Mouse (Mus musculus): Measurements from ENCODE around the gene Tanc1. TPM values are rescaled to one million over a fixed set of nuclear protein-coding genes. Genes with fewer than 3 reads are reported as not detected.

Tanc1 gene
- polyA plus RNA-seq, 1 experiment from 2014 or later = 14.4 TPM

DNA sequence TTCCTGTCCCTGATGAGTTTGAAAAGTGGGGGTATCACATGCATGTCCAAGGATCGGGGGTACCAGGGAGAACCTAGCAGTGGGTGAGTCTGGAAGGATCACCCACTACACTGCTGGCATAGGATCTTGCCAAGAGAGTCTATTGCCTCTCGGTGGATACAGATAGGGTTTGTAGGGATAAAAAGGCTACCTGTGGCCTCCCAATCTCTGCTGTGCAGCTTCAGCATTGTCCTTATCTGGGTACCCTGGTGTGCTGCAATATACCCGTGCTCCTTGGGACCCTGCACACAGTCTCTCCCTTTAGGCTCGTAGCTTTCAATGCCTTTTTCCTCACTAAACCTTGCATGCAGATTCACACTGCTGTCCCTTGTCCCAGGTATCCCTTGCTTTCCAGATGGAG, 196.8 kb downstream of the Tanc1 start:
- 98% methylated on average over 4 of the region's 4 CpGs for WGBS
- Histone ChIP-seq H3K4me1 (ENCODE audit: control insufficient read depth, insufficient read depth, low read length) (0 out of 2 replicates have a peak, but pooled peaks cover 5% of the 10 kb centered on the region), H3K4me3 (ENCODE audit: low read depth, low read length) (no peak overlapping the region), H3K9ac (ENCODE audit: low read length) (no peak overlapping the region), H3K4me2 (ENCODE audit: low read depth) (no peak overlapping the region), H3K27me3 (ENCODE audit: control insufficient read depth, insufficient read depth, low read length) (no peaks in the 10 kb centered on the region), H3K27ac (ENCODE audit: low read depth, low read length) (no peak overlapping the region), H3K36me3 (ENCODE audit: control insufficient read depth, insufficient read depth, low read length) (no peaks in the 10 kb centered on the region; the same call in none of the 2 replicates), H3K9me3 (ENCODE audit: control insufficient read depth, low read length) (no peaks in the 10 kb centered on the region)
- ATAC-seq (ENCODE audit: insufficient read depth, low FRiP score, low TSS enrichment) (no peak), DNase-seq (ENCODE audit: low spot score) (no peak)

DNA sequence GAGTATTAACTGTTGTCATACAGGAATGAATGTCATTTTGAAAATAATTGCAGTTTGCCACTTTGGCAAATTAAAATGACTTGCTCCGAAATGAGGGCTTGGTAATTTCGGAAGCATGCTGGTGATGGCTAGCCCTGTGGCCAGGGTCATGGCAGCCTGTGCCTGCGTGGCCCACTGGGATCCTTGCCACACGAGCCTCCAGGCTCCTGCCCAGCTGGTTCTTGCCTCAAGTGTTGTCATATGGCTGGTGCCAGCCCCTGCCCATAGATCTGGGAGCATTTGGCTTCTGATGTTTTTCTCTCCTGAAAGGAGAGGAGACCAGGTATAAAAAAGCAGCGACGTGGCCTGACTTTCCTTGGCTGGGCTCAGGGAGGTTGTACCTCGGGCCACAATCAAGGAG, 198.2 kb downstream of the Tanc1 start:
- 88% methylated on average over 7 of the region's 7 CpGs for WGBS
- Histone ChIP-seq H3K9ac (ENCODE audit: low read length) (no peak overlapping the region), H3K4me2 (ENCODE audit: low read depth) (no peak overlapping the region), H3K4me3 (ENCODE audit: low read depth, low read length) (no peak overlapping the region), H3K27ac (ENCODE audit: low read depth, low read length) (no peak overlapping the region), H3K27me3 (ENCODE audit: control insufficient read depth, insufficient read depth, low read length) (no peaks in the 10 kb centered on the region), H3K9me3 (ENCODE audit: control insufficient read depth, low read length) (no peaks in the 10 kb centered on the region), H3K36me3 (ENCODE audit: control insufficient read depth, insufficient read depth, low read length) (no peaks in the 10 kb centered on the region; the same call in none of the 2 replicates), H3K4me1 (ENCODE audit: control insufficient read depth, insufficient read depth, low read length) (0 out of 2 replicates have a peak, but pooled peaks cover 5% of the 10 kb centered on the region)
- ATAC-seq (ENCODE audit: insufficient read depth, low FRiP score, low TSS enrichment) (no peak), DNase-seq (ENCODE audit: low spot score) (no peak)

DNA sequence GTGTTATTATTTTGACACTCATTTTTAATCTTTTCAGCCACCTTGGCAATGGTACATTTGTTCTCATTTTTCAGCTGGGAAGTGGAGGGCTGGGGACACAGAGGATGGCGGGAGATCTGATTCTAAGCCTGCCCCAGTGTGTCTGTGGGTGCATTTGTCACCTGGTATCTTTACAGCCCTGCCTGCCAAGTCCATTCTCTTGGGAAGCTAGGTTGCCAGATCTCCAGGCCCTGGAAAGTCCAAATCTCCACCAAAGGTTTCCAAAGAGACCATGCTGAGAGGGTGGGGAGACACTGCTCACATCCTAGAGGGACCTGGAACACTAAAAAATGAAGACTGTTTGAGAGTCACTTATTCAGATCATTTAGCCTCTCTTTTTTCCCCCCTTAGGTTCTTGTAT, 199.4 kb downstream of the Tanc1 start:
- no peaks in the 10 kb centered on the region for H3K27me3 ChIP-seq (ENCODE audit: control insufficient read depth, insufficient read depth, low read length)
- no peak for ATAC-seq (ENCODE audit: insufficient read depth, low FRiP score, low TSS enrichment)
- no peak overlapping the region for H3K4me2 ChIP-seq (ENCODE audit: low read depth)
- DNase-seq (ENCODE audit: low spot score) = no peak
- H3K27ac ChIP-seq (ENCODE audit: low read depth, low read length) = no peak overlapping the region
- no peak overlapping the region for H3K4me3 ChIP-seq (ENCODE audit: low read depth, low read length)
- no peaks in the 10 kb centered on the region; the same call in none of the 2 replicates for H3K36me3 ChIP-seq (ENCODE audit: control insufficient read depth, insufficient read depth, low read length)
- WGBS = 86% methylated on average over 1 of the region's 1 CpGs
- no peaks in the 10 kb centered on the region for H3K4me1 ChIP-seq (ENCODE audit: control insufficient read depth, insufficient read depth, low read length)
- H3K9ac ChIP-seq (ENCODE audit: low read length) = no peak overlapping the region
- no peaks in the 10 kb centered on the region for H3K9me3 ChIP-seq (ENCODE audit: control insufficient read depth, low read length)

DNA sequence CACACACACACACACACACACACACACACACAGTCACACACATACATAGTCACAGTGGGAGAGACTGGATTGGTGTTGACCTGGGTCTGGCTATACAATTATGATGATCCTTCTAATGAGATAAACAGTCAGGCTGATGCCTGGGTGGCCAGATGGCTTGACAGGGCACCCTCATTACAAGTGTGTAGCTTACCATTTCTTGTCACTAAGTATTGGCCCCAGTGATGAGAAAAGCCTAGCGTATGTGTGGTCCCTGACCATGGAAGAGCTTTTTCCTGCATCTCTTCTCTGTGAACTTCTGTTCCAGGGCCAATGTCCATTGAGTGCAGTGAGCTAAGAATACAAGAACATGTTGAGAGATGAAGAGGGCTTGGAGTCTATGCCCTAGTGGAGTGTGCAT, 200.8 kb downstream of the Tanc1 start:
- DNase-seq (ENCODE audit: low spot score) = no peak
- Histone ChIP-seq H3K27me3 (ENCODE audit: control insufficient read depth, insufficient read depth, low read length) (no peaks in the 10 kb centered on the region), H3K9me3 (ENCODE audit: control insufficient read depth, low read length) (no peaks in the 10 kb centered on the region), H3K4me3 (ENCODE audit: low read depth, low read length) (no peak overlapping the region), H3K9ac (ENCODE audit: low read length) (no peak overlapping the region), H3K4me2 (ENCODE audit: low read depth) (no peak overlapping the region), H3K27ac (ENCODE audit: low read depth, low read length) (no peak overlapping the region), H3K4me1 (ENCODE audit: control insufficient read depth, insufficient read depth, low read length) (no peaks in the 10 kb centered on the region), H3K36me3 (ENCODE audit: control insufficient read depth, insufficient read depth, low read length) (no peaks in the 10 kb centered on the region; the same call in none of the 2 replicates)
- WGBS = 100% methylated on average over 1 of the region's 1 CpGs
- no peak for ATAC-seq (ENCODE audit: insufficient read depth, low FRiP score, low TSS enrichment)

DNA sequence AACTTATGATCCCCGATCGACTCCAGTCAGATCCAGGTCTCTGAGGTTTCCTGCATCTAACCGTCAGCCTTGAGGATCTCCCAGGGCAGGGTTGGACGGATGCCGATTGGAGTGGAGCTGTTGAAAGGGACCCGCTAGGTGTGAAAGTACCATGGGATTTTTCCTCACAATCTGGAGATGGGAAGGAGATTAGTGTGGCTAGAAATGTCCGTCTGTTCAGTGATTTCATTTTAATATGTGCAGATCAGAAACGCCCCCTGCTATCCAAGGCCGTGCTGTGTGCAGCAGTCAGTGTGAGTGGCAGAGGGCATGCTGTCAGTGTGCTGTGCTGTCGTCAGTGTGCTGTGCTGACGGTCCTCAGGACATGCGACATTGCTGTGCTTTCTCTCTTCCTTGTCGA, 201.6 kb downstream of the Tanc1 start:
- WGBS = 91% methylated on average over 13 of the region's 13 CpGs
- H3K4me3 ChIP-seq (ENCODE audit: low read depth, low read length) = no peak overlapping the region
- DNase-seq (ENCODE audit: low spot score) (no peak), ATAC-seq (ENCODE audit: insufficient read depth, low FRiP score, low TSS enrichment) (no peak)
- no peaks in the 10 kb centered on the region; the same call in none of the 2 replicates for H3K36me3 ChIP-seq (ENCODE audit: control insufficient read depth, insufficient read depth, low read length)
- no peaks in the 10 kb centered on the region for H3K27me3 ChIP-seq (ENCODE audit: control insufficient read depth, insufficient read depth, low read length)
- H3K4me2 ChIP-seq (ENCODE audit: low read depth) = no peak overlapping the region
- no peak overlapping the region for H3K27ac ChIP-seq (ENCODE audit: low read depth, low read length)
- no peaks in the 10 kb centered on the region for H3K9me3 ChIP-seq (ENCODE audit: control insufficient read depth, low read length)
- H3K9ac ChIP-seq (ENCODE audit: low read length) = no peak overlapping the region
- H3K4me1 ChIP-seq (ENCODE audit: control insufficient read depth, insufficient read depth, low read length) = no peaks in the 10 kb centered on the region

DNA sequence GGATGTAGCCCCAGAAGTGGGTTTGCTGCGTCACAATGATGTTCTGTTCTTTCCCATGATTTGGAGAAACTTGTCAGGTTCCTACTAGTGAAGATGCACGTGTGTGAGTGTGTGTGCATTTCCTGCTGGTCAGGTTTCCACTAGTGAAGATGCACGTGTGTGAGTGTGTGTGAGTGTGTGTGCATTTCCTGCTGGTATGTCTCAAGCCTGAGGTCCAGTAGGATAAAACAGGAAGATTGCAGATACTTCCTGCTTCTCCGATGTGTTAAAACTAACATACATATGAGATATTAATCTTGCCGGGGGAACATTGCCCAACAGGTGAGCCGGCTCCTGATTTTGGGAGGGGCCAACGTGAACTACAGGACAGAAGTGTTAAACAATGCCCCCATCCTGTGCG, 203.2 kb downstream of the Tanc1 start:
- Histone ChIP-seq H3K27me3 (ENCODE audit: control insufficient read depth, insufficient read depth, low read length) (no peaks in the 10 kb centered on the region), H3K9ac (ENCODE audit: low read length) (no peak overlapping the region), H3K36me3 (ENCODE audit: control insufficient read depth, insufficient read depth, low read length) (no peaks in the 10 kb centered on the region; the same call in 1 of the 2 replicates), H3K4me2 (ENCODE audit: low read depth) (no peak overlapping the region), H3K27ac (ENCODE audit: low read depth, low read length) (no peak overlapping the region), H3K4me3 (ENCODE audit: low read depth, low read length) (no peak overlapping the region), H3K9me3 (ENCODE audit: control insufficient read depth, low read length) (no peaks in the 10 kb centered on the region), H3K4me1 (ENCODE audit: control insufficient read depth, insufficient read depth, low read length) (no peaks in the 10 kb centered on the region)
- ATAC-seq (ENCODE audit: insufficient read depth, low FRiP score, low TSS enrichment) (no peak), DNase-seq (ENCODE audit: low spot score) (no peak)
- 91% methylated on average over 8 of the region's 8 CpGs for WGBS

DNA sequence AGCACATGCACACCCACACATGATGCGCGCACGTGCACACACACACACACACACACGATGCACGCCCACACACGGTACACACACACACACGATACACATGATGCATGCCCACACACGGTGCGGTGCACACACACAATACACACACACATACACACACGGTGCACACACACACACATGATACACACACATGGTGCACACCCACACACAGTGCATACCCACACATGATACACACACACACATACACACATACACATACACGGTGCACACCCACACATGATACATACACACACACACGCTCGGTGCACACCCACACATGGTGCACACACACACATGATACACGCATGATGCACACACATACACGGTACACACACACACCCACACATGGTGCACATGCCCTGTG, 206.8 kb downstream of the Tanc1 start:
- no peak for DNase-seq (ENCODE audit: low spot score)

DNA sequence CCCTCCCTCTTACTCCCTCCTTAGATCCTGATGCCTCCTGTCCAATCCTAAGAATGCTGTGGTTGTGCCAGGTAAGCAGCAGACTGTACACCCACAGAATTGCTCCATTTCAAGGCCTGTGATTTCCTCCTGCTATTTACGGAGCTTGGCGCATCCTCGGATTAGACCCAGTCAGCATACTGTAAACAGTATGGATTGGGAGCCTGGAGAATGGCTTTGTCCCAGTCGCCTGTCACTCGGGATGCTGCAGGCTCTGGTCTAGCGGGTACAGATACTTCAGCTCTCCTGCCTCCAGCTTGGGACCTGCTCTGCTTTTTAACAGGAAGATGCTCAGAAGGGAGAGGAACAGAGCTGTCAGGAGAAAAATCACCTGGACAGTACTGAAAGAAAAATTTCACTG, 207.6 kb downstream of the Tanc1 start:
- 85% methylated on average over 6 of the region's 6 CpGs for WGBS
- H3K4me3 ChIP-seq (ENCODE audit: low read depth, low read length) = no peak overlapping the region
- no peak for DNase-seq (ENCODE audit: low spot score)

More for the DNA sequence above, 206.8 kb downstream of the Tanc1 start:
- Histone ChIP-seq H3K4me1 (ENCODE audit: control insufficient read depth, insufficient read depth, low read length) (no peaks in the 10 kb centered on the region), H3K27me3 (ENCODE audit: control insufficient read depth, insufficient read depth, low read length) (no peaks in the 10 kb centered on the region), H3K27ac (ENCODE audit: low read depth, low read length) (no peak overlapping the region), H3K4me3 (ENCODE audit: low read depth, low read length) (no peak overlapping the region), H3K4me2 (ENCODE audit: low read depth) (no peak overlapping the region), H3K36me3 (ENCODE audit: control insufficient read depth, insufficient read depth, low read length) (no peaks in the 10 kb centered on the region), H3K9me3 (ENCODE audit: control insufficient read depth, low read length) (no peaks in the 10 kb centered on the region), H3K9ac (ENCODE audit: low read length) (no peak overlapping the region)
- ATAC-seq (ENCODE audit: insufficient read depth, low FRiP score, low TSS enrichment) = no peak
- WGBS = 94% methylated on average over 15 of the region's 15 CpGs

DNA sequence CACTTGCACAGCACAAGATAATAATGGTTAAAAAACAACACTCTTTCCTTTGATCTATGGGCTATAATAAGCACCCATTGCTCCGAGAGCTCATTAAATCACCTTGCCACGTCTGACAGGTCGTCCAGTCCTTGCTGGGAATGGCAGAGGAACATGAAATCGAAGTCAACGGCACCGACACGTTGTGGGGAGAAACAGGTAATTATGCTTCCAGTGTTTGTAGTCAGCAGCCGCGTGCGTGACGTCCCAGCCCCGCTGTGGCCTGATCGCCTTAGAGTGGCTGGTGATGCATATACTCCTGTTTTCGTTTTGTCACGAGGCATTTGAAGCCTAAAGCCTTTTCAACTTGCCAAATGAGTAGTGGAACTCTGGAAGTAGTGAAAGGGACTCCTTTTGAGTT, 208.2 kb downstream of the Tanc1 start:
- H3K27ac ChIP-seq (ENCODE audit: low read depth, low read length) = no peak overlapping the region
- ATAC-seq (ENCODE audit: insufficient read depth, low FRiP score, low TSS enrichment) (no peak), DNase-seq (ENCODE audit: low spot score) (no peak)
- no peak overlapping the region for H3K9ac ChIP-seq (ENCODE audit: low read length)
- 89% methylated on average over 15 of the region's 15 CpGs for WGBS
- no peaks in the 10 kb centered on the region for H3K9me3 ChIP-seq (ENCODE audit: control insufficient read depth, low read length)
- no peaks in the 10 kb centered on the region for H3K27me3 ChIP-seq (ENCODE audit: control insufficient read depth, insufficient read depth, low read length)
- no peak overlapping the region for H3K4me2 ChIP-seq (ENCODE audit: low read depth)
- H3K36me3 ChIP-seq (ENCODE audit: control insufficient read depth, insufficient read depth, low read length) = no peaks in the 10 kb centered on the region
- no peak overlapping the region for H3K4me3 ChIP-seq (ENCODE audit: low read depth, low read length)
- H3K4me1 ChIP-seq (ENCODE audit: control insufficient read depth, insufficient read depth, low read length) = no peaks in the 10 kb centered on the region

More for the DNA sequence above, 207.6 kb downstream of the Tanc1 start:
- Histone ChIP-seq H3K27me3 (ENCODE audit: control insufficient read depth, insufficient read depth, low read length) (no peaks in the 10 kb centered on the region), H3K9me3 (ENCODE audit: control insufficient read depth, low read length) (no peaks in the 10 kb centered on the region), H3K4me2 (ENCODE audit: low read depth) (no peak overlapping the region), H3K9ac (ENCODE audit: low read length) (no peak overlapping the region), H3K36me3 (ENCODE audit: control insufficient read depth, insufficient read depth, low read length) (no peaks in the 10 kb centered on the region), H3K27ac (ENCODE audit: low read depth, low read length) (no peak overlapping the region), H3K4me1 (ENCODE audit: control insufficient read depth, insufficient read depth, low read length) (no peaks in the 10 kb centered on the region)
- ATAC-seq (ENCODE audit: insufficient read depth, low FRiP score, low TSS enrichment) = no peak

All from neural tube, embryonic 11.5 days (tissue).